Comparison of ENCODE assay signal across 19 mouse cellular contexts in the genomic region with DNA sequence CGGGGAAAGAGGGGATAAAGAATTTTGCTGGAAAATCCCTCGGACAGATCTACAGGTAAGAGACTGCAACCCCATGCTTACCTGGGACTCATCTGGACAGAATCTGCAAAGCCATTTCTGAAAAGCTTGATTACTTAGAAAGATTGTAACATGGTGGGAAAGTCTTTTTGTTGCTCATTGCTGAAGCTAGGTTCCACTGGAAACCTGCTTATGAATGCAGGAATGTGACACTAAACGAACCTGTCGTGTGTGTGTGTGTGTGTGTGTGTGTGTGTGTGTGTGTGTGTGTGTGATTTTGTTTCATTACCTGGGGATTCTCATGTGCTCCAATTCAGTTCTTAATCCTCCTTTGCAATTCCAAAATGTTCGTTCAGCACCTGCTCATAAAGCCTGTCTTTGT. TPM values are rescaled to one million over a fixed set of nuclear protein-coding genes. Genes with fewer than 3 reads are reported as not detected.
A peak's percentile ranks its signal among the peaks of the same experiment; 100 is the strongest.
DNase-seq lines count a peak whose midpoint lies in the region; ATAC-seq lines count a peak whose summit lies in the region.
"Had no signal": no experiment of that assay in that cellular context is flagged by ENCODE, and none has a peak within 500 bp of the region (broad histone marks: within the 10 kb centered on the region; RNA-seq: fewer than 3 reads in every experiment).

No protein-coding gene starts in this region.

- H3K36me3 ChIP-seq in hindbrain, embryonic 12.5 days = no peaks in the 10 kb centered on the region
- no peaks in the 10 kb centered on the region for H3K36me3 ChIP-seq in midbrain, embryonic 13.5 days
- H3K36me3 ChIP-seq: heart, embryonic 15.5 days had no signal

- no peak for ATAC-seq in hindbrain, embryonic 12.5 days (ENCODE audit: low FRiP score)
- ATAC-seq in midbrain, embryonic 13.5 days = no peak
- ATAC-seq in cerebellum, adult (ENCODE audit: insufficient number of reproducible peaks, low FRiP score, low TSS enrichment) = no peak
- ATAC-seq: inflammation-experienced regulatory T-cells, adult 6 months; liver, postnatal 0 days had no signal

- 4% methylated on average over 5 of the region's 5 CpGs for WGBS in hindbrain, embryonic 12.5 days
- WGBS in midbrain, embryonic 13.5 days = 2% methylated on average over 5 of the region's 5 CpGs

- H3K4me3 ChIP-seq in hindbrain, embryonic 12.5 days = peak overlapping the region; percentile 36
- peak overlapping the region; percentile 47 for H3K4me3 ChIP-seq in midbrain, embryonic 13.5 days (replicated peaks)
- H3K4me3 ChIP-seq: heart, embryonic 15.5 days had no signal

- H3K9me3 ChIP-seq in hindbrain, embryonic 12.5 days (replicated peaks) = no peaks in the 10 kb centered on the region
- H3K9me3 ChIP-seq in midbrain, embryonic 13.5 days = no peaks in the 10 kb centered on the region
- H3K9me3 ChIP-seq: heart, embryonic 15.5 days had no signal

- intact Hi-C loops in heart, postnatal 25 days (cut with DNase I) = no loop called here

- peak overlapping the region; percentile 67 for H3K9ac ChIP-seq in hindbrain, embryonic 12.5 days
- H3K9ac ChIP-seq in midbrain, embryonic 13.5 days (replicated peaks) = peak overlapping the region; percentile 70
- H3K9ac ChIP-seq: heart, embryonic 15.5 days; liver, postnatal 0 days had no signal

- peak; percentile 13 for DNase-seq in retina, embryonic 14.5 days (ENCODE audit: low spot score)
- DNase-seq in retina, postnatal 1 day = no peak
- DNase-seq in adrenal gland, adult (ENCODE audit: inconsistent age in 2 of 2, low spot score in 1 of 2) = no peak
- DNase-seq in testis, postnatal 14 days (ENCODE audit: low spot score) = no peak
- DNase-seq in heart, postnatal 25 days (ENCODE audit: low spot score) = no peak
- DNase-seq: adrenal gland, adult 8-10 months; B cell, adult 2 months; cerebellum, adult 8-10 months; kidney, adult 9 months; liver, postnatal 0 days; lung, postnatal 4 days had no signal

- peaks cover 63% of the 10 kb centered on the region for H3K27me3 ChIP-seq in hindbrain, embryonic 12.5 days
- H3K27me3 ChIP-seq in midbrain, embryonic 13.5 days = peaks cover 62% of the 10 kb centered on the region

- peak overlapping the region; percentile 95 for H3K27ac ChIP-seq in hindbrain, embryonic 12.5 days
- peak overlapping the region; percentile 92 for H3K27ac ChIP-seq in midbrain, embryonic 13.5 days
- H3K27ac ChIP-seq: heart, embryonic 15.5 days had no signal

- peaks cover 6% of the 10 kb centered on the region; the same call in 1 of the 2 replicates for H3K4me1 ChIP-seq in hindbrain, embryonic 12.5 days
- H3K4me1 ChIP-seq in midbrain, embryonic 13.5 days (replicated peaks) = peaks cover 22% of the 10 kb centered on the region
- H3K4me1 ChIP-seq: heart, embryonic 15.5 days had no signal

- peak overlapping the region; percentile 38; the same call in 1 of the 2 replicates for H3K4me2 ChIP-seq in hindbrain, embryonic 12.5 days (replicated peaks)
- peak overlapping the region; percentile 42 for H3K4me2 ChIP-seq in midbrain, embryonic 13.5 days (replicated peaks)
- H3K4me2 ChIP-seq: heart, embryonic 15.5 days had no signal

RNA-seq across cellular contexts. Expression of gene Slc17a6, which starts 0.9 kb away (rescaled TPM):
- polyA plus RNA-seq in hindbrain, embryonic 12.5 days (2016; fragmentation: Nextera tagmentation; extraction: Ambion mirVana) = 41.6 and 48.1 TPM in 2 replicates
- 76.8 and 92.2 TPM in 2 replicates for polyA plus RNA-seq in midbrain, embryonic 13.5 days (2015; fragmentation: Nextera tagmentation; extraction: Ambion mirVana)
- not detected for total RNA-seq in heart, postnatal 25 days (2021)
- total RNA-seq: gastrocnemius, postnatal 4 days; monocyte, adult 5-6 weeks had no signal
- polyA plus RNA-seq: inflammation-experienced regulatory T-cells, adult 6 months; large intestine, adult 2 months; liver, postnatal 0 days had no signal
